Mouse (Mus musculus) heart, adult 2 months (tissue): ENCODE results near the gene Cyp24a1.

Source experiments
- CTCF ChIP-seq: fragments of 200-600 bp; IDR thresholded peaks from 2 replicates; pipeline ENCODE4 v1.8.1; 2022; ENCODE audit warnings: antibody characterized with exemption, mild to moderate bottlenecking, moderate library complexity
- EP300 ChIP-seq: fragments of 200-500 bp; IDR thresholded peaks from 2 replicates; pipeline ENCODE4 v1.6.1; 2011; ENCODE audit warnings: low read depth, low read length, control low read depth; ENCODE audit not compliant: insufficient read depth
- POLR2A ChIP-seq: fragments of 200-500 bp; IDR thresholded peaks from 2 replicates; pipeline ENCODE4 v1.6.1; 2011; ENCODE audit warnings: mild to moderate bottlenecking, low read depth, low read length, control low read depth; ENCODE audit not compliant: insufficient read depth

- peak; percentile 56 for TF ChIP-seq CTCF
- no peak for TF ChIP-seq POLR2A
- TF ChIP-seq EP300 = no peak
Measured at GRCm38 (mm10) chr2:170476215-170476614, 20.7 kb downstream of the Cyp24a1 start.
